Mouse (Mus musculus) intestine, postnatal 0 days (tissue): ENCODE measurements at regions not wholly inside any gene's neighbourhood (a gene's known extent, or its start where the extent isn't known, plus 50 kb on each side); places are given as distances from the start of the nearest gene placed in this dataset.

Experiments
- ATAC-seq: fragments of 200-750 bp; cut with Nextera tagmentation; 2 replicates; pipeline ENCODE4 v1.8.0; 2017; ENCODE audit warnings: mild to moderate bottlenecking, moderate TSS enrichment, moderate library complexity
- H3K27ac ChIP-seq: fragments of 300-500 bp; sonication (generic); 2 replicates; pipeline ENCODE4 v1.5.1; 2014; ENCODE audit warnings: mild to moderate bottlenecking, low read depth, low read length, moderate library complexity
- H3K27me3 ChIP-seq: fragments of 300-500 bp; sonication (generic); replicated peaks from 2 replicates; pipeline ENCODE4 v1.6.1; 2014; ENCODE audit warnings: low read length, mixed read lengths; ENCODE audit not compliant: control insufficient read depth, insufficient read depth
- H3K36me3 ChIP-seq: fragments of 300-500 bp; sonication (generic); 2 replicates; pipeline ENCODE4 v1.6.1; 2014; ENCODE audit warnings: mild to moderate bottlenecking, moderate library complexity; ENCODE audit not compliant: control insufficient read depth, insufficient read depth
- H3K4me1 ChIP-seq: fragments of 300-500 bp; sonication (generic); replicated peaks from 2 replicates; pipeline ENCODE4 v1.6.1; 2014; ENCODE audit warnings: antibody characterized with exemption, low read length, mixed read lengths; ENCODE audit not compliant: control insufficient read depth, insufficient read depth
- H3K4me2 ChIP-seq: fragments of 300-500 bp; sonication (generic); replicated peaks from 2 replicates; pipeline ENCODE4 v1.6.1; 2014; ENCODE audit warnings: low read depth, mild to moderate bottlenecking, moderate library complexity
- H3K4me3 ChIP-seq: fragments of 300-500 bp; sonication (generic); 2 replicates; pipeline ENCODE4 v1.5.1; 2014; ENCODE audit warnings: low read depth, low read length
- H3K9ac ChIP-seq: fragments of 300-500 bp; sonication (generic); 2 replicates; pipeline ENCODE4 v1.6.1; 2014; ENCODE audit warnings: mild to moderate bottlenecking, low read depth, low read length
- H3K9me3 ChIP-seq: fragments of 300-500 bp; sonication (generic); 2 replicates; pipeline ENCODE4 v1.6.1; 2016; ENCODE audit warnings: mixed run types; ENCODE audit not compliant: control insufficient read depth
- CTCF ChIP-seq: sonication (generic); IDR thresholded peaks from 2 replicates; pipeline ENCODE4 v1.5.1; 2016; ENCODE audit warnings: low read depth, mild to moderate bottlenecking, control low read depth, antibody characterized with exemption, moderate library complexity
- WGBS: fragments of 180-500 bp; shearing (Covaris S2); extraction: QIAGEN DNeasy Blood & Tissue Kit; methylation state at CpG from one replicate; pipeline ENCODE4 v1.1.7; 2014; 5-methylcytosine and 5-hydroxymethylcytosine counted together

- H3K4me2 ChIP-seq = no peak overlapping the region
- WGBS = 47% methylated on average over 2 of the region's 2 CpGs
- no peaks in the 10 kb centered on the region for H3K9me3 ChIP-seq
- H3K4me3 ChIP-seq = no peak overlapping the region
- no peak overlapping the region for H3K27ac ChIP-seq
- H3K36me3 ChIP-seq = no peaks in the 10 kb centered on the region
- ATAC-seq = no peak
- no peak for TF ChIP-seq CTCF
- H3K27me3 ChIP-seq = no peaks in the 10 kb centered on the region
- H3K4me1 ChIP-seq = peaks cover 5% of the 10 kb centered on the region
- no peak overlapping the region for H3K9ac ChIP-seq
Measured at GRCm38 (mm10) chr6:51318341-51318740, 114.1 kb upstream of the Nfe2l3 start.

- ATAC-seq = peak; percentile 64; the same call in 1 of the 2 replicates
- 32% methylated on average over 1 of the region's 1 CpGs for WGBS
- no peak for TF ChIP-seq CTCF
- no peaks in the 10 kb centered on the region for H3K27me3 ChIP-seq
- H3K9me3 ChIP-seq = no peaks in the 10 kb centered on the region
- H3K27ac ChIP-seq = no peak overlapping the region
- no peak overlapping the region for H3K4me3 ChIP-seq
- H3K9ac ChIP-seq = no peak overlapping the region
- H3K4me1 ChIP-seq = peaks cover 5% of the 10 kb centered on the region
- H3K4me2 ChIP-seq = peak overlapping the region; percentile 49
- no peaks in the 10 kb centered on the region for H3K36me3 ChIP-seq
Measured at GRCm38 (mm10) chr6:51320019-51320418, 112.5 kb upstream of the Nfe2l3 start.

- Histone ChIP-seq H3K4me3 (no peak overlapping the region), H3K9me3 (no peaks in the 10 kb centered on the region), H3K4me1 (peaks cover 5% of the 10 kb centered on the region), H3K4me2 (peak overlapping the region; percentile 49), H3K27ac (0 out of 2 replicates have a peak overlapping the region, but pooled peaks have one; percentile 24), H3K27me3 (no peaks in the 10 kb centered on the region), H3K36me3 (no peaks in the 10 kb centered on the region), H3K9ac (no peak overlapping the region)
- 24% methylated on average over 8 of the region's 8 CpGs for WGBS
- TF ChIP-seq CTCF = no peak
- ATAC-seq = peak; percentile 75
Measured at GRCm38 (mm10) chr6:51320676-51321419, 111.6 kb upstream of the Nfe2l3 start.

GRCm38 (mm10) chr6:51326103-51326829, 106.2 kb upstream of the Nfe2l3 start:
- no peaks in the 10 kb centered on the region for H3K36me3 ChIP-seq
- H3K4me2 ChIP-seq = no peak overlapping the region
- no peak overlapping the region for H3K9ac ChIP-seq
- TF ChIP-seq CTCF = no peak
- no peaks in the 10 kb centered on the region for H3K27me3 ChIP-seq
- no peak overlapping the region for H3K27ac ChIP-seq
- H3K4me3 ChIP-seq = no peak overlapping the region
- no peaks in the 10 kb centered on the region for H3K9me3 ChIP-seq
- WGBS = 61% methylated on average over 2 of the region's 2 CpGs
- no peak for ATAC-seq
- H3K4me1 ChIP-seq = no peaks in the 10 kb centered on the region

GRCm38 (mm10) chr6:51329070-51329995, 103.1 kb upstream of the Nfe2l3 start:
- 89% methylated on average over 13 of the region's 13 CpGs for WGBS
- Histone ChIP-seq H3K4me3 (no peak overlapping the region), H3K4me1 (no peaks in the 10 kb centered on the region), H3K9ac (no peak overlapping the region), H3K9me3 (no peaks in the 10 kb centered on the region), H3K4me2 (no peak overlapping the region), H3K27ac (no peak overlapping the region), H3K27me3 (no peaks in the 10 kb centered on the region), H3K36me3 (no peaks in the 10 kb centered on the region)
- ATAC-seq = no peak
- no peak for TF ChIP-seq CTCF
